Mouse (Mus musculus) heart, embryonic 10.5 days (tissue): ENCODE data around the gene Kcnip4. TPM values are rescaled to one million over a fixed set of nuclear protein-coding genes. Genes with fewer than 3 reads are reported as not detected.
A peak's percentile ranks its signal among the peaks of the same experiment; 100 is the strongest.

Experiments used
- DNase-seq: peaks from one replicate; pipeline ENCODE4 v3.0.0-alpha.2; 2017; ENCODE audit warnings: low spot score
- H3K27ac ChIP-seq: fragments of 300-500 bp; sonication (generic); 2 replicates; pipeline ENCODE4 v1.5.1; 2016; ENCODE audit warnings: mild to moderate bottlenecking
- H3K27me3 ChIP-seq: fragments of 300-500 bp; sonication (generic); 2 replicates; pipeline ENCODE4 v1.6.1; 2016; ENCODE audit warnings: mild to moderate bottlenecking; ENCODE audit not compliant: poor library complexity, insufficient read depth, severe bottlenecking
- H3K36me3 ChIP-seq: fragments of 300-500 bp; sonication (generic); 2 replicates; pipeline ENCODE4 v1.6.1; 2016; ENCODE audit warnings: mild to moderate bottlenecking, moderate library complexity
- H3K4me1 ChIP-seq: fragments of 300-500 bp; sonication (generic); 2 replicates; pipeline ENCODE4 v1.6.1; 2016; ENCODE audit warnings: mild to moderate bottlenecking
- H3K4me3 ChIP-seq: fragments of 300-500 bp; sonication (generic); 2 replicates; pipeline ENCODE4 v1.5.1; 2016; ENCODE audit warnings: mild to moderate bottlenecking, moderate library complexity
- H3K9me3 ChIP-seq: fragments of 300-500 bp; sonication (generic); 2 replicates; pipeline ENCODE4 v1.6.1; 2016; ENCODE audit warnings: mild to moderate bottlenecking, moderate library complexity
- WGBS: fragments of 180-500 bp; shearing (Covaris S2); methylation state at CpG from one replicate; pipeline ENCODE4 v1.1.7; 2016; 5-methylcytosine and 5-hydroxymethylcytosine counted together
- polyA plus RNA-seq: library from polyadenylated mRNA; unstranded; fragments of >200 nt; fragmentation: Nextera tagmentation; extraction: Ambion mirVana; gene quantifications from 2 replicates; pipeline ENCODE4 v1.2.1, GENCODE M21; 2016

Kcnip4 gene
- polyA plus RNA-seq, 1 experiment from 2014 or later: 0.62 TPM

- WGBS: 87% methylated on average over 3 of the region's 3 CpGs
- H3K4me3 ChIP-seq: no peak overlapping the region
- DNase-seq: no peak
- no peaks in the 10 kb centered on the region for H3K27me3 ChIP-seq
- no peaks in the 10 kb centered on the region for H3K4me1 ChIP-seq
- no peaks in the 10 kb centered on the region for H3K36me3 ChIP-seq
- H3K27ac ChIP-seq: no peak overlapping the region
- no peaks in the 10 kb centered on the region for H3K9me3 ChIP-seq
These were observed 864.7 kb downstream of the Kcnip4 start for GRCm38 (mm10) chr5:48659975-48660374.

GRCm38 (mm10) chr5:48650496-48650895 is 874.2 kb downstream of the Kcnip4 start:
- Histone ChIP-seq H3K4me1 (no peaks in the 10 kb centered on the region), H3K4me3 (no peak overlapping the region), H3K36me3 (no peaks in the 10 kb centered on the region), H3K27me3 (no peaks in the 10 kb centered on the region), H3K9me3 (no peaks in the 10 kb centered on the region), H3K27ac (no peak overlapping the region)
- 72% methylated on average over 4 of the region's 4 CpGs for WGBS
- DNase-seq: no peak

DNA sequence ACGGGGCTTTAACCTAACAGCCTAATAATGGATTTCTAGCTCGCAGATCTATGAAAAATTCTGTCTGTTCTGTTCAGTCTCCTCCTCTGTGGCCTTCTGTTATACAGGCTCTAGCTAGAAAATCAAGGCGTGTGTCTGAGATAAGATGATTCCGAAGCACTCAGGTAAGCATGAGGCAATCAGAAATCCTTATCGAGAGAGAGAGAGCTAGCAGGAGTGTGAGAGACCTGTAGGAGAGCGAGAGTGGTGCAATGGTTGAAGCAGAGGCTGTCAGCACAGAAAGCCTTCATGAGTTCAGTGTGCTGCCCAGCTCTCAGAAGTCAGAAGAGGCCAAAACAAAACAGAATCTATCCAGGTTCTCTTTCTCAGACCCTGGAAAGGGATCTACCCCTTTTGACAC is 888.0 kb downstream of the Kcnip4 start:
- no peak overlapping the region for H3K27ac ChIP-seq
- no peaks in the 10 kb centered on the region for H3K9me3 ChIP-seq
- no peak for DNase-seq
- H3K27me3 ChIP-seq: no peaks in the 10 kb centered on the region
- H3K4me1 ChIP-seq: no peaks in the 10 kb centered on the region
- H3K4me3 ChIP-seq: no peak overlapping the region
- 78% methylated on average over 6 of the region's 6 CpGs for WGBS
- H3K36me3 ChIP-seq: no peaks in the 10 kb centered on the region

- Histone ChIP-seq H3K36me3 (no peaks in the 10 kb centered on the region), H3K4me3 (no peak overlapping the region), H3K27ac (no peak overlapping the region), H3K9me3 (no peaks in the 10 kb centered on the region), H3K4me1 (no peaks in the 10 kb centered on the region), H3K27me3 (no peaks in the 10 kb centered on the region)
- DNase-seq: no peak
- 83% methylated on average over 3 of the region's 3 CpGs for WGBS
These were observed 891.1 kb downstream of the Kcnip4 start for GRCm38 (mm10) chr5:48633631-48634030.

DNA sequence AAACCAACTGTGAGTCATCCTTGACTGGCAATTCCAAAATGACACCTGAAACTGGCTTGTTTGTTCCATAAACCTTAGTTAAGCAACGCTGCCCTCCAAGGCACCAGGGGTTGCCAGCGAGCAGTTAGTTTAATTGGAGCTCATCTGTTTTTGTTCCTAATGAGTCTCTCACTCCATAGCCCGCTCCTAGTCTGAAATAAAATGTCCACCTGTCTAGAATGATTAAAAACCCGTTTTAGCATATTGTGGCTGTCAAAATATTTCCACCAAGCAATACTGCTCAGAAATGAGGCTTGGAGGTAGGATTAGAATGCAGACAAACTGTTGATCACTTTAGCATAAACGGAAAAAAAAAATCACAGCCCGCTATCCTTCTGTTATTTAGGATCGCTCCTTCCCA is 901.3 kb downstream of the Kcnip4 start:
- no peaks in the 10 kb centered on the region for H3K27me3 ChIP-seq
- H3K4me1 ChIP-seq: no peaks in the 10 kb centered on the region
- no peak overlapping the region for H3K27ac ChIP-seq
- DNase-seq: no peak
- H3K9me3 ChIP-seq: no peaks in the 10 kb centered on the region
- H3K4me3 ChIP-seq: no peak overlapping the region
- WGBS: 80% methylated on average over 7 of the region's 7 CpGs
- no peaks in the 10 kb centered on the region for H3K36me3 ChIP-seq

GRCm38 (mm10) chr5:48606916-48607315 is 917.8 kb downstream of the Kcnip4 start:
- no peaks in the 10 kb centered on the region for H3K9me3 ChIP-seq
- no peaks in the 10 kb centered on the region for H3K4me1 ChIP-seq
- no peaks in the 10 kb centered on the region for H3K27me3 ChIP-seq
- no peaks in the 10 kb centered on the region for H3K36me3 ChIP-seq
- 86% methylated on average over 5 of the region's 5 CpGs for WGBS
- no peak overlapping the region for H3K27ac ChIP-seq
- no peak for DNase-seq
- H3K4me3 ChIP-seq: no peak overlapping the region

DNA sequence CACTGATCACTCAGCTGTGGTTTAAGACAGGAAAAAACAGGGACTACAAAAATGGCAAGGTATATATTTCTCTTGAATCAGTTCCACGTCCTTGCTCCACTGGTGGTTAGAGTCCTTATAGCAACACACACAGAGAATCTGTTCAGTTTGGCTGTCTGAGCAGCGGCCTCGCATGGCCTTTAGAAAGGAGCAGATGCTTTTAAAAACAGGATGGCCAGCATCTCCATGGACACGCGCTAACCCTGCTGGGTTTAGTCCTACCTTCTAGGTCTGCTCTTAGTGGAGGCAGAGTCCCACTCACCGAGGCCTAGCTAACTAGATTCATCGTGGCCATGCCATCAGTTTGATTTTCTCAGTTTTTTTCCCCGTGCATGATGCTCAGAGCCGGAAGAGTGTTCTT is 918.4 kb downstream of the Kcnip4 start:
- no peak for DNase-seq
- no peak overlapping the region for H3K27ac ChIP-seq
- no peaks in the 10 kb centered on the region for H3K36me3 ChIP-seq
- H3K4me3 ChIP-seq: no peak overlapping the region
- no peaks in the 10 kb centered on the region for H3K27me3 ChIP-seq
- H3K4me1 ChIP-seq: no peaks in the 10 kb centered on the region
- whole genome bisulfite sequencing: 88% methylated on average over 9 of the region's 9 CpGs
- H3K9me3 ChIP-seq: no peaks in the 10 kb centered on the region

DNA sequence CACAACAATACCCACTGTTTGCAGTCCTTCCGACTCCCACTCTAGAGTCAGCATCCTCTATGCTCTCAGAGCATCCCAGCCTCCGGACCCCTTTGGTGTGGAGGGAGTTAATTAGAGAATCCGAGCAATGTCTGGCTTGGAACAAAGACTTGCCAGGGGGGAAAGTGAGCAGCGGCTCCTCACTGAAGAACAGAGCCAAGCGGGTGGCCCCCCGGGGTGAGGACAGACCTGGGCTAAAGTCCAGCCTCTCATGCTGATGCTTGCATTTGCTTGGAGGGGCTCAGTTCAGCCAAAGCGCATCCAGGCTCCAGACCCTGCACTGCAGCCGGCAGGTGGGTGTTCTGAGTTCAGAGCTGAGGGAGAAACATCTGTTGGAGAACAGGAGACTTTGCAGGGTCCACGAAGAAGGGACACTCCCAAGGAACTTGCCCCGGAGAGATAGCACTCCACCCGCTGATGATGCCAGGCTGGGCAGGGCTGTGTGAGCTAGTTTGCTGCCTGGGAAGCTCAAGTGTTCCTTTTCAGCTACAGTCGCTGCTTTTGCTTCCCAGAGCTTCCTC is 925.1 kb downstream of the Kcnip4 start:
- Histone ChIP-seq H3K9me3 (no peaks in the 10 kb centered on the region), H3K27ac (no peak overlapping the region), H3K4me1 (peaks cover 10% of the 10 kb centered on the region; the same call in 1 of the 2 replicates), H3K27me3 (peaks cover 6% of the 10 kb centered on the region; the same call in 1 of the 2 replicates), H3K4me3 (peak overlapping the region; percentile 43), H3K36me3 (no peaks in the 10 kb centered on the region)
- DNase-seq: no peak
- under 1% methylated on average over 12 of the region's 12 CpGs for WGBS

- DNase-seq: no peak
- Histone ChIP-seq H3K9me3 (no peaks in the 10 kb centered on the region), H3K36me3 (no peaks in the 10 kb centered on the region), H3K4me1 (no peaks in the 10 kb centered on the region), H3K27me3 (no peaks in the 10 kb centered on the region), H3K4me3 (no peak overlapping the region), H3K27ac (no peak overlapping the region)
These were observed 936.7 kb downstream of the Kcnip4 start for GRCm38 (mm10) chr5:48588014-48588413.

DNA sequence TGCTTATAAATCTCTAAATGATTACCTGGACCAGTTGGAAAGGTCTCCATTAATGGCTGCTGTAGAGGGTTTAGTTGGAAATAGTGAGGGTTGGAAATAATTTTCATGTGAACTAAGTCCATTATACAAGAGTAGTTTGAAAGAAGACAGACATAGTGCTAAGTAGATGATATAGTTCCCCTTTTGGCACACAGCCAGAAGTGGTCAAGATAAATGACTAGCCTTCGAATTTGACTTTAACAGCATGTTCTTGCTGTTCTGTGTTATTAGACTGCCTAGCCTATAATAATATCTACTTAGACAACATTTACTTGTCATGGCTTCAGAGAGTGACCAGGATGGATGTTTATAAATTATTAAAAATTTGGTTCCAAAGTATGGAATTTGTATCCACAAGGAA is 941.3 kb downstream of the Kcnip4 start:
- DNase-seq: no peak

GRCm38 (mm10) chr5:48563996-48564587 is 960.6 kb downstream of the Kcnip4 start:
- Histone ChIP-seq H3K36me3 (no peaks in the 10 kb centered on the region), H3K27me3 (no peaks in the 10 kb centered on the region), H3K4me1 (no peaks in the 10 kb centered on the region), H3K9me3 (no peaks in the 10 kb centered on the region), H3K27ac (no peak overlapping the region), H3K4me3 (no peak overlapping the region)
- DNase-seq: no peak
- 73% methylated on average over 3 of the region's 3 CpGs for WGBS

More for the DNA sequence above, 941.3 kb downstream of the Kcnip4 start:
- H3K4me1 ChIP-seq: no peaks in the 10 kb centered on the region
- WGBS: 48% methylated on average over 1 of the region's 1 CpGs
- H3K36me3 ChIP-seq: no peaks in the 10 kb centered on the region
- no peaks in the 10 kb centered on the region for H3K27me3 ChIP-seq
- no peaks in the 10 kb centered on the region for H3K9me3 ChIP-seq
- no peak overlapping the region for H3K4me3 ChIP-seq
- no peak overlapping the region for H3K27ac ChIP-seq

- WGBS: 81% methylated on average over 4 of the region's 4 CpGs
- Histone ChIP-seq H3K4me3 (no peak overlapping the region), H3K4me1 (no peaks in the 10 kb centered on the region), H3K9me3 (no peaks in the 10 kb centered on the region), H3K27me3 (no peaks in the 10 kb centered on the region), H3K36me3 (no peaks in the 10 kb centered on the region), H3K27ac (no peak overlapping the region)
- no peak for DNase-seq
These were observed 973.0 kb downstream of the Kcnip4 start for GRCm38 (mm10) chr5:48551753-48552152.

DNA sequence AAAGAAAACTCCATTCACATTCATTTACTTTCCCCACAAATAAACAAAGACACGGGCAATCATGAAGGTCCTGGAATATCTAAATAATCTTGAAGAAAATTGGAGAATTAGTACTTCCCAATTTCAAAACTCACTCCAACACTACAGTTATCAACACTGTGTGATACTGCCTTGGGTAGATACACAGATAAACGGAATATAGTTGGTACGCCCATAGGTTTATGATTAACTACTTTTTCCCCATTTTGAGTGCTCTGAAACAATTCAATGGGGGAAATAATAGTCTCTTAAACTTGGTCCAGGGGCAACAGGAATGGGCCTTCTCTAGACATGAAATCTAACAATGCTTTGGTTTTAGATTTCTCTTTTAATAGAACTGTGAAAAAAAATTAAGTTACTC is 978.9 kb downstream of the Kcnip4 start:
- no peak overlapping the region for H3K4me3 ChIP-seq
- WGBS: 85% methylated on average over 3 of the region's 3 CpGs
- no peak for DNase-seq
- H3K36me3 ChIP-seq: no peaks in the 10 kb centered on the region
- H3K4me1 ChIP-seq: no peaks in the 10 kb centered on the region
- H3K27ac ChIP-seq: no peak overlapping the region
- no peaks in the 10 kb centered on the region for H3K9me3 ChIP-seq
- no peaks in the 10 kb centered on the region for H3K27me3 ChIP-seq
